Mouse (Mus musculus): ENCODE data around the gene Prmt3.
A peak's percentile ranks its signal among the peaks of the same experiment; 100 is the strongest.

Gene Prmt3

DNA sequence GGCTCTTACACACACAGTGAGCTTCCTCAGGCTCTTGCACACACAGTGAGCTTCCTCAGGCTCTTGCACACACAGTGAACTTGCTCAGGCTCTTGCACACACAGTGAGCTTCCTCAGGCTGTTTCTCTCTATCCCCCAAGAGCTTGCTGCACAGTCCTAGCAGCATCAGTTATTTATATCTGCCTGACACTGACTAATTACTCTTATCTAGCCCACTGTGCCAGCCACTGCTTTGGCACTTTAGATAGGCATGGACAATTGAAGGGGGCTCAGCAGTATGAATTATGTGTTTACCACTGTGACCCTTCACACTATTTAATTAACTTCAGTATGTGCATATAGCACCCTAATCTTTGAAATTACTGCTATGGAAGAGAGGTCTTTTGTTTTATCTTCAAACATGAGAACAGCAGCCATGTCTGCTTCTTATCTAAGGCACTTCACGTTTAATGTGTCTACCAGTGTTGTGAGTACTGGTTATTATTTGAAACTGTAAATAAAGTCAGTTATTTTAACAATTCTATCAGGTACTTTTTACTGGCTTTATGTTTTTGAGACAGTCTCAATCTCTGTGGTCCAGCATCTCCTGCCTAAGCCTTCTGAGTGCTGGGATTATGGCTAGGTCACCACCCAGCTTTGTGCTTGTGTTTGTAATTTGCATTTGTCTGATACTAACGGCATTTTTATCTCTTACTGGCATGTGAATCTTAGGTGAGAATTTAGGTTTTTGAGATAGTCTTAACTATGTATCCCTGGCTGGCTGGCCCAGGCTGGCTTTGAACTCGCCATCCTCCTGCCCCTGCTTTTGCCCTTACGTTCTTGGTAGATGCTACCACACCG lies 75.4 kb downstream of the Prmt3 start:
- DNase-seq (ENCODE audit: extremely low read depth, insufficient read length, low spot score), result no peak

GRCm38 (mm10) chr7:49857347-49857746 lies 79.2 kb downstream of the Prmt3 start:
- no peak for DNase-seq (ENCODE audit: extremely low read depth, insufficient read length, low spot score)

- no peak for DNase-seq (ENCODE audit: extremely low read depth, insufficient read length, low spot score)
Observed at GRCm38 (mm10) chr7:49858257-49858656, 80.1 kb downstream of the Prmt3 start.

DNA sequence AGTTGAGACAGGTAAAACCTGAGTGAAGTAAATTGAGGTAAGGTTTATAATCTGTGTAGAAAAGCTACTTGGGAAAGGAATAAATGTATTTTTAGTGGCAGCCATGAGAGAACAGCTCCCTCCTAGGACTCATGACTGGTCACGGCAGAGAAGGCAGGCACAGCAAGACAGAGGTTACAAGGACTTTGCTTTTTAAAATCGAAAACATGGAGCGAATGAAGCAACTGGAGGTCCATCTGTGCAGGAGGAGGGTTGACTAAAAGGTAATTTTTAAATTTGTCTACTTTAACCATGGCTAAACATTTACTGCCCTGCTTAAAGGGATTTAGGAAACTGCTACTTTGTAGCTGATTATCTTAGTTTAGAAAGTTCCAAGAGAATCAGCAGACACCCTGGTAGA lies 81.7 kb downstream of the Prmt3 start:
- no peak for DNase-seq (ENCODE audit: extremely low read depth, insufficient read length, low spot score)

DNA sequence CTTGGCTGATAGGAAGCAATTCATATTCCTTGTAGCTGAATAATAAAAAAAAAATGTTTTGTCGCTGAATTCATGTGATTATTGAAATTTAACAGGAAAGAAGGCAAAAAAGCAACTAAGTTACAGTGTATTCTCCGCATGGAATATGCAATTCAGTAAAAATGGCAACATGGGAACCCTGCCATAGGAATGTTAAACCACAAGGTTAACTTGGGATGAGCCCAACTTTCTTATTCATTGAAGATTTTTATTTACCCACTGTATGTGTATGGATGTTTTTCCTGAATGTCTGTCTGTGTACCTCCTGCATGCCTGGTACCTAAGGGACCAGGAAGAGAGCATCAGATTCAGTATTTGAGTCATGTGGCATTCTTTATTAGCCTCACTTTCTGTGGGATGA lies 83.0 kb downstream of the Prmt3 start:
- DNase-seq (ENCODE audit: extremely low read depth, insufficient read length, low spot score), result no peak

- no peak for DNase-seq (ENCODE audit: extremely low read depth, insufficient read length, low spot score)
Observed at GRCm38 (mm10) chr7:49863753-49864152, 85.6 kb downstream of the Prmt3 start.

- no peak for DNase-seq (ENCODE audit: extremely low read depth, insufficient read length, low spot score)
Observed at GRCm38 (mm10) chr7:49869656-49870055, 91.5 kb downstream of the Prmt3 start.

DNA sequence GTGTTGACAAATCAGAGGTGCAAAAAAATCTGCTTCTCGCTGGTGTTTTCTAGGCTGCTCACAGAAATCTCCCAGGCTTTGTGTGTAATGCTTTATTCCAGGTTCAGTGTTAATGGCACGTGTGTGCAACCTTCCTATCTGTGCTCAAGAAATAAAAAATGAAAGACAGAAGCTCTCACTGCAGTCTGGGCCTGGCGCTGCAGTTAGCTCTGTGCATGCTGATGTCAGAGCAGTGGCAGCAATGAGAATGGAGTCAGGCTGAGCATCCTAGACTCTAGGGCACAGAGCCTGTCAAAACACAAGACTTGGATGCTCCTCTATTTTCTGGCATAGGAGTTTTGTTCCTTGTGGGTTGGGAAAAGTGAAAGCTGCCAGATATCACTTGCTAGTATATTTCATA lies 92.1 kb downstream of the Prmt3 start:
- DNase-seq (ENCODE audit: extremely low read depth, insufficient read length, low spot score), result no peak

DNA sequence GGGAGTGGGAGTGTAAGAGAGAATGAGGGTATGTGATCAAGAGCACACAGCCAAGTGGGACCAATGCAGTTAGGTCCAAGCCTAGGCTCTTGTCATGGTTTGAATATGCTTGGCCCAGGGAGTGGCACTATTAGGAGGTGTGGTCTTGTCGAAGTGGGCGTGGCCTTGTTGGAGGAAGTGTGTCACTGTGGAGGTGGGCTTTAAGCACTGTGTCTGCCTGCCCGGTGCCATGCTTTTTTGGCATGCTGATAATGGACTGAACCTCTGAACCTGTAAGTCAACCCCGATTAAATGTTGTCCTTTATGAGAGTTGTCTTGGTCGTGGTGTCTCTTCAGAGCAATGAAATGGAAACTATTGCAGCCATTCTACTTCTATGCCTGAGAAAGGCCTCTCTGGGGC lies 99.2 kb downstream of the Prmt3 start:
- DNase-seq (ENCODE audit: extremely low read depth, insufficient read length, low spot score), result no peak

- no peak for DNase-seq (ENCODE audit: extremely low read depth, insufficient read length, low spot score)
Observed at GRCm38 (mm10) chr7:49879051-49879450, 100.9 kb downstream of the Prmt3 start.

- no peak for DNase-seq (ENCODE audit: extremely low read depth, insufficient read length, low spot score)
Observed at GRCm38 (mm10) chr7:49879998-49880707, 102.0 kb downstream of the Prmt3 start.

DNA sequence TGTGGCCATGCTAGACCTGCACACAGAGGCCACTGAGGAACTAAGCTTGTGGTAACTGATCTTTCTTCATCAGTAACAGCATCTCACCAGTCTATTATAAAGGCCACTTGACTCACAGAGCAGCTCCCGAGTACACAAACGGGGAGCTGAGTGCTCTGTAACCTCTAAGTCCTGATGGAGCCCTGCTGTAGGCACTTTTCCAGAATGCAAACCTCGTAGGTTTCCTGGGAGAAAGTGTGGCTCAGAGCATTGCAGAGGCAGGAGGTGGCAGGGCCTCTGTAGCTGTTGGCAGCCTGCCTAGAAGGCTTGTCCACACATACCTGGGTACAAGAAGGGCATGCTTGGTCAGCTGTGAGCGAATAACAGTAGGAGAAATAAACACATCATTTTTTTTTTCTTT lies 104.1 kb downstream of the Prmt3 start:
- peak; percentile 52 for DNase-seq (ENCODE audit: extremely low read depth, insufficient read length, low spot score)

- no peak for DNase-seq (ENCODE audit: extremely low read depth, insufficient read length, low spot score)
Observed at GRCm38 (mm10) chr7:49882694-49883389, 104.7 kb downstream of the Prmt3 start.

DNA sequence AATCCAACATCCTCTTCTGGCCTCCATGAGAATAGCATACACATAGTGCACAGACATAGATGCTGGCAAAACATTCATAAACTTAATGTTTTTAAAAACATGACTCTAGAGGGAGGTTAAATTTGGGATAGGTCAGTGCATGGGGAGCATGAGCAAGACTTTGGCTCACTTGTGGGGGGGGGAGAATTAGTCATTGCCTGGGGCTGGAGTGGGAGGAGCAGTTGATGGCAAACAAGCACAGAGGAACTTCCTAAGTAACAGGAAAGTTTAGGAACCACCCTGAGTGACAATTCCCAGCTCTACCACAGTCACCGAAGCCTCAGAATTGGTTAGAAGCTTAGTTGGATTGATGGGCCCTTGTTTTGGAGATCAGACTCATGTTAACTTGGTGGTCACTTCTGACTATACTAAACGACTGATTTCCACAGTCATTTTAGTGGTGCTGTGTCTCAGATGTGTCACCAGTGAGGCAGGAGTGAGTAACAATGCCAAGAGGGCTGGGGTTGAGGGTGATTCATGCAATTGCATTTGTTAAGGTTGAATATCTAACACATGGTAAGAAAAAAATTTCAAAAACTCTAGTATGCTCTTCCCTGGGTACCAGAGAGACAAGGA lies 109.7 kb downstream of the Prmt3 start:
- DNase-seq (ENCODE audit: extremely low read depth, insufficient read length, low spot score), result peak; percentile 75

GRCm38 (mm10) chr7:49894786-49895185 lies 116.6 kb downstream of the Prmt3 start:
- no peak for DNase-seq (ENCODE audit: extremely low read depth, insufficient read length, low spot score)

DNA sequence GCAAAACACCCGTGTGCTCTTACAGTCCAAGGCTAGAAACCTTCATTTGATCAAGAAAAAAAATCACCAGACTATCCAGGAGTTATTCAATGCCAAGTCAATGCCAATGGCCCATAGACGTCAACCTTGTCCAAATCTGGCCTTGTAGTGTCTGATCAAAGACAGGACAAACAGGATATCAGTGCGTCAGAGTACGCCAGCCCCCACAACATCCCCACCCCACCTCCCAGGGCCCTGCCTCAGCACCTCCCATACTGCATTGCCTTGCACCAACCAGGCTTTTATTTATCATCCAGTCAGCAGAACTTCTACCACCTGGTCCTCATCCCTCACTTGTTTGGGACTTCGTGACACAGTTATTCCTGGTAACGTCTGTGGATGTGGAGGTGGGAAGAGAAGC lies 117.2 kb downstream of the Prmt3 start:
- DNase-seq (ENCODE audit: extremely low read depth, insufficient read length, low spot score), result no peak

GRCm38 (mm10) chr7:49902003-49902552 lies 123.9 kb downstream of the Prmt3 start:
- no peak for DNase-seq (ENCODE audit: extremely low read depth, insufficient read length, low spot score)

- no peak for DNase-seq (ENCODE audit: extremely low read depth, insufficient read length, low spot score)
Observed at GRCm38 (mm10) chr7:49907191-49908171, 129.3 kb downstream of the Prmt3 start.
